Mouse (Mus musculus) heart, adult 2 months (tissue): Measurements from ENCODE around the gene Tspan31. TPM values are rescaled to one million over a fixed set of nuclear protein-coding genes. Genes with fewer than 3 reads are reported as not detected.

Experiments used
- DNase-seq, 2 experiments: peaks; one replicate each; pipeline ENCODE4 v3.0.0; 2021
- H3K27ac ChIP-seq: fragments of 200-600 bp; 2 replicates; pipeline ENCODE4 v1.8.1; 2022
- H3K27me3 ChIP-seq: fragments of 200-500 bp; 2 replicates; pipeline ENCODE4 v1.6.1; 2012; ENCODE audit warnings: mild to moderate bottlenecking, low read length, inconsistent platforms, mixed read lengths; ENCODE audit not compliant: control insufficient read depth, insufficient read depth
- H3K36me3 ChIP-seq: fragments of 200-500 bp; 2 replicates; pipeline ENCODE4 v1.6.1; 2012; ENCODE audit warnings: low read length, inconsistent platforms; ENCODE audit not compliant: control insufficient read depth, insufficient read depth
- H3K4me1 ChIP-seq: fragments of 200-500 bp; 2 replicates; pipeline ENCODE4 v1.6.1; 2011; ENCODE audit warnings: low read length; ENCODE audit not compliant: control insufficient read depth, insufficient read depth
- H3K4me3 ChIP-seq: fragments of 200-600 bp; 2 replicates; pipeline ENCODE4 v1.8.1; 2022
- H3K79me2 ChIP-seq: fragments of 200-500 bp; replicated peaks from 2 replicates; pipeline ENCODE4 v1.6.1; 2012; ENCODE audit warnings: mild to moderate bottlenecking, inconsistent platforms, low read length, moderate library complexity, mixed read lengths; ENCODE audit not compliant: control insufficient read depth, insufficient read depth
- H3K9ac ChIP-seq: fragments of 200-500 bp; 2 replicates; pipeline ENCODE4 v1.6.1; 2012; ENCODE audit warnings: low read depth, mild to moderate bottlenecking, control low read depth, inconsistent platforms, low read length, mixed read lengths
- CTCF ChIP-seq: fragments of 200-600 bp; IDR thresholded peaks from 2 replicates; pipeline ENCODE4 v1.8.1; 2022; ENCODE audit warnings: antibody characterized with exemption, mild to moderate bottlenecking, moderate library complexity
- EP300 ChIP-seq: fragments of 200-500 bp; IDR thresholded peaks from 2 replicates; pipeline ENCODE4 v1.6.1; 2011; ENCODE audit warnings: low read depth, low read length, control low read depth; ENCODE audit not compliant: insufficient read depth
- POLR2A ChIP-seq: fragments of 200-500 bp; IDR thresholded peaks from 2 replicates; pipeline ENCODE4 v1.6.1; 2011; ENCODE audit warnings: mild to moderate bottlenecking, low read depth, low read length, control low read depth; ENCODE audit not compliant: insufficient read depth
- WGBS: fragments of 180-500 bp; shearing (Covaris S2); methylation state at CpG from one replicate; pipeline ENCODE4 v1.1.7; 2018; 5-methylcytosine and 5-hydroxymethylcytosine counted together
- intact Hi-C: fragments of 180-260 bp; cut with DNase I; formaldehyde crosslinking; loops from one replicate; pipeline ENCODE4 v1.15.1; 2025
- long read RNA-seq: library from polyadenylated mRNA; stranded (forward); transcript quantifications from one replicate; pipeline ENCODE4 v2.0.0, GENCODE M21; 2021
- polyA plus RNA-seq: library from polyadenylated mRNA; depleted of rRNA; stranded (reverse); fragments of >200 nt; gene quantifications from 2 replicates; pipeline ENCODE4 v1.2.3, GENCODE M21; 2012; rRNA removed
- total RNA-seq, 2 experiments: library from RNA; stranded (reverse); gene quantifications; 2 replicates each; pipeline ENCODE4 v1.2.3; 2021

Gene Tspan31
- total RNA-seq: 10 to 100 TPM; 39.3 to 51.0 TPM
- polyA plus RNA-seq: 67.6 and 130 TPM in 2 replicates
- long read RNA-seq, transcript Tspan31-201 (6 exons, 1,556 nt): major isoform, 66 of 72 reads
- long read RNA-seq, partial matches to known transcripts: 2 of 72 reads
- long read RNA-seq, other reads (novel, unspliced or antisense): 4 of 72 reads

DNA sequence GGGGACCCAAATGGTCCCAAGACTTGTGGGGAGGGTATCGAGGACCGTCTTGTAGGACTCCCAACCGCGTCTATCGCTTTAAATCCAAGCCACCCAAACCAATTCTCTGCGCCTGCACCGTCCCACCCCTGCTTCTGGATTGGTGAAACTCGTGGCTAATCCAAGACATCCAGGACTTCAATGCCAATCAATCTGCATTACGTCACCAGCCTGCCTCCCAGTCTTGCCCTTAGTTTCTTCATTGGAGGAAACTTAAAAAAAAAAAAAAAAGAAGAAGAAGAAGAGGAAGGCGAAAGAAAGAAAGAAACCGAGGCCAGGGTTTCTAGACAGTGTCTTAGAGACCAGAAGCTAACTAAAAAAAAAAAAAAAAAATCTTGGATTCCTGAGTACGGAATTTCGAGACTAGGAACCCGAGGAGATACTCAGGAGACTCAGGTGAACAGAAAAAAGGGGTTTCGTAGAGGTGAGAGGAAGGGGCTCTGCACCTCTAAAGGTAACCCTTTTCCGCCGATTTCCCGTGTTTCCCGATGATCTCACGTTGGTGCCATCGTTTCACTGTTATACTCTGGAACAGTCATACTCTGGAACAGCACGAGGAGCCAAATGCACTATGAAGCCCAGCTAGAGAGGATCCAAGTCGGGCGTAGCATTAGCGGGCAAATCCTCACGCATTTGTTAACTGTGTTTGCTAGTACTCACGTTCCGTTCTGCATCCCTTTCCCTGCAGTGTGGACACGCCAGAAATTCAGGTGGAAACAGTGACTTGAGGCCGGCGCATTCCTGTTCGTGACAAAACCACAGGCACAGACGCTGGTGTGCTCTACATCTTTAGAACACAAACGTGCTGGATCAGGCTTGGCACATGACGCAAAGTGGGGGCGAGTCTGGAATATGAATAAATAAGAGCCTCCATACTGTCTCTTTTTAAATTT is at the start of gene Tspan31:
TSS of gene Tspan31 (minus strand) at position 75 of the 932 bp plus-strand sequence.
- Histone ChIP-seq H3K4me1 (peaks cover 5% of the 10 kb centered on the region), H3K4me3 (peak within 1 kb of the TSS; percentile 90), H3K27ac (peak within 1 kb of the TSS; percentile 84), H3K79me2 (no peaks in the 10 kb centered on the region), H3K36me3 (no peaks in the 10 kb centered on the region), H3K27me3 (no peaks in the 10 kb centered on the region), H3K9ac (peak within 1 kb of the TSS; percentile 90)
- 0 out of 2 replicates have a peak, but pooled peaks have one; percentile 6 for TF ChIP-seq EP300
- TF ChIP-seq CTCF: no peak
- TF ChIP-seq POLR2A: peak; percentile 93
- peak; percentile 86 to 93 for DNase-seq
- intact Hi-C loops: no loop called here
- under 1% methylated on average over 36 of the region's 36 CpGs for WGBS

DNA sequence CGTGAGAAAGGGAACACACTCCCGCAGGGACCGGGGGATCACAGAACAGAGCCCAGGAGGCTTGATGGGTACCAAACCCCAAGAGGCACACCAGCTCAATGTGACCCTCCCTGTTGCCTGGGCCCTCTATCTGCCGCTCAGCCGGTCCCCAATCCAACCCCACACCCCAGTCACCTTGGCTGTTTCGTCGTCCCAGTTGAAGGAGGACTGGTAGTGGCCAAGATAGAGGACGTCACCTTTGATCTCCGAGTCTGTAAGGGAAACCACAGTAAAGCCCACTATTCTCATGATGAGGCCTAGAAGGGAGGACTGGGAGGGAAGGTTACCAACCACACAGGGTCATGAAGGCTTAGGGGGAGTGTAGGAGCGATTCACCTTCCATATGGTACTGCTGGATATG is 49.2 kb upstream of the Tspan31 start:
- Histone ChIP-seq H3K27me3 (no peaks in the 10 kb centered on the region), H3K9ac (no peak overlapping the region), H3K27ac (no peak overlapping the region), H3K36me3 (no peaks in the 10 kb centered on the region), H3K4me3 (no peak overlapping the region), H3K4me1 (peaks cover 2% of the 10 kb centered on the region; the same call in 1 of the 2 replicates), H3K79me2 (no peaks in the 10 kb centered on the region)
- intact Hi-C loops: no loop called here
- TF ChIP-seq POLR2A: no peak
- TF ChIP-seq CTCF: no peak
- TF ChIP-seq EP300: no peak
- DNase-seq: no peak
- 92% methylated on average over 10 of the region's 10 CpGs for WGBS

DNA sequence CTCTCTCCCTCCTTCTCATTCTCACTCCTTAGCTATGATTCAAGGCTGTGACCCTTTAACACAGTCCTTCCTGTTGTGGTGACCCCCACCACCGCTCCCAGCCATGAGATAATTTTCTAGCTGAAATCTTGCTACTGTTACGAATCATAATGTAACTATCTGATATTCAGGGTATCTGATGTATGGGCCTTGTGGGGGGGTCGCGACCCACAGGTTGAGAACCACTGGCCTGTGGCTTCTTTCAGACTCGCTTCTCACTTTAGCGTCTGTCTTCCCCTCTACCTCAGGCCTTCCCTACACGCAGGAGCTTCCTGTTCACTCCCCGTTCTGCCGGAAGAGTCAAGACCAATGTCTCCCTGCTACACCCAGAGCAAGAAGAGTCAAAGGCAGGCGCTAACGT is 48.4 kb upstream of the Tspan31 start:
- Histone ChIP-seq H3K36me3 (no peaks in the 10 kb centered on the region), H3K79me2 (no peaks in the 10 kb centered on the region), H3K9ac (no peak overlapping the region), H3K27ac (no peak overlapping the region), H3K4me3 (no peak overlapping the region), H3K4me1 (peaks cover 2% of the 10 kb centered on the region; the same call in 1 of the 2 replicates), H3K27me3 (no peaks in the 10 kb centered on the region)
- no peak for DNase-seq
- intact Hi-C loops: no loop called here
- TF ChIP-seq POLR2A: no peak
- TF ChIP-seq EP300: no peak
- TF ChIP-seq CTCF: no peak
- WGBS: 91% methylated on average over 11 of the region's 11 CpGs

DNA sequence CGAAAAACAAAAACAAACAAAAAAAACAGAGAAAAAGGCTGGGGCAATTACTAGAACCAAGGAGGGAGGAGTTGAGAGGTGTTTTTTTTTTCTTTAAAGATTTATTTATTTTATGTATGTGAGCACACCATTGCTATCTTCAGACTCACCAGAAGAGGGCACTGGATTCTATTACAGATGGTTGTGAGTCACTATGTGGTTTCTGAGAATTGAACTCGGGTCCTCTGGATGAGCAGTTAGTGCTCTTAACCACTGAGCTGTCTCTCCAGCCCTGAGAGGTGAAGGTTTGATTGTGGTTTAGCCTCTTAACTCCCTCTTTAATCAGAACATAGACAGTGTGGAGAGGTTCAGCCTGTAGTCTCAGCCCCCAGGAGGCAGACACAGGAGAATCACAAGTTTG is 45.0 kb upstream of the Tspan31 start:
- H3K4me1 ChIP-seq: no peaks in the 10 kb centered on the region
- H3K36me3 ChIP-seq: no peaks in the 10 kb centered on the region
- no peak overlapping the region for H3K27ac ChIP-seq
- intact Hi-C loops: no loop called here
- no peaks in the 10 kb centered on the region for H3K79me2 ChIP-seq
- H3K4me3 ChIP-seq: no peak overlapping the region
- DNase-seq: no peak
- WGBS: 85% methylated on average over 2 of the region's 2 CpGs
- H3K9ac ChIP-seq: no peak overlapping the region
- TF ChIP-seq CTCF (peak; percentile 53), EP300 (no peak), POLR2A (no peak)
- no peaks in the 10 kb centered on the region for H3K27me3 ChIP-seq

DNA sequence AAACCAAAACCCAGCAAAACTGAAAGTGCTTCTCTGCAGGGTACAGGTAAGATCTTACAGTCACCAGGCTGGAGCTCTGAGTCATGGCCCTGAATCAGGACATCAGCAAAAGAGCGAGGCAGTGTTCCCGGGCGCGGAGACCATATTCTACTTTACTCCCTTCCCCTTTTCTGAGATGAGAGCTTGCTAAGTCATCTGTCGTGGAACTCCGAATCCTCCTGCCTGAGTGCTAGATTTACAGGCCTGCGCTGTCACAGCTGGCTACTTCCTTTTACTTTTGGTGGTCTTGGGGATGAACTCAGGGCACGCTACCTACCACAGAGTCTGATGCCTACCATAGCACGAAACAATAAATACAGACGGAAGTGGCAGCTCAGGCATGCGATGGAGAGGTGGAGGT is 44.3 kb upstream of the Tspan31 start:
- TF ChIP-seq EP300 (no peak), POLR2A (no peak), CTCF (no peak)
- H3K9ac ChIP-seq: no peak overlapping the region
- H3K27me3 ChIP-seq: no peaks in the 10 kb centered on the region
- no peaks in the 10 kb centered on the region for H3K79me2 ChIP-seq
- H3K4me3 ChIP-seq: no peak overlapping the region
- H3K4me1 ChIP-seq: no peaks in the 10 kb centered on the region
- no peaks in the 10 kb centered on the region for H3K36me3 ChIP-seq
- intact Hi-C loops: no loop called here
- WGBS: 88% methylated on average over 11 of the region's 11 CpGs
- H3K27ac ChIP-seq: no peak overlapping the region
- DNase-seq: no peak
